Mouse (Mus musculus) stomach, postnatal 0 days (tissue): ENCODE measurements around the gene Fars2.
A peak's percentile ranks its signal among the peaks of the same experiment; 100 is the strongest.

Experiments
- CTCF ChIP-seq: IDR thresholded peaks from 2 replicates; pipeline ENCODE4 v1.5.1; 2016; ENCODE audit warnings: antibody characterized with exemption, low read depth, mild to moderate bottlenecking, moderate library complexity
- EP300 ChIP-seq: optimal IDR thresholded peaks from 2 replicates; pipeline ENCODE3; 2016; ENCODE audit warnings: antibody characterized with exemption

DNA sequence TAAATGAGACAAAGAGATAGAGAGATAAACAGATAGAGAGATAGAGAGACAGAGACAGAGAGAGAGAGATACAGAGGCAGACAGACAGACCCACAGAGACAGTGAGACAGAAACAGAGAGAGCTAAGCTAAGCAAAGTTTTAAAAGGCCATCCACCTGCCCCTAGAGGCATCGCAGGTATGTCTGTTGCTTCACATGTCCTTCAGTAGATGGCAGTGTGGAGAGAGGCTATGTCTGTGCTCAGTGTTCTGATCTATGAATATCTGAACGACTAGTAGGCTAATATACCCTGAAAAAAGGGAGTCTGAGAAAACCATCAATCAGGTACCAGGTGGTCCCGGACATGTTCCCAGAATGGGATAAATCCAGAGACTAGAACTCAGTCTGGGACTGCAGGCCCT is 537.0 kb downstream of the Fars2 start:
- TF ChIP-seq CTCF (peak; percentile 48), EP300 (no peak)
